Mouse (Mus musculus) megakaryocyte-erythroid progenitor cell, adult 5-6 weeks (primary cell): ENCODE measurements around the gene Ubtd1. TPM values are rescaled to one million over a fixed set of nuclear protein-coding genes. Genes with fewer than 3 reads are reported as not detected.

Experiments used
- ATAC-seq: replicated peaks from 2 replicates; pipeline ENCODE4 v1.8.0; 2016; ENCODE audit warnings: mild to moderate bottlenecking, inconsistent platforms; ENCODE audit not compliant: severe bottlenecking, poor library complexity, low FRiP score, low TSS enrichment
- total RNA-seq, 2 experiments: library from RNA; stranded (forward) in 1 of 2; stranded (reverse) in 1 of 2; fragments of 200-1000, 215-1000 nt in 1 of 2; fragments of >200 nt in 1 of 2; fragmentation: Nextera tagmentation in 1 of 2; gene quantifications; 2 replicates each; pipeline ENCODE4 v1.2.3; 2014 to 2017

Ubtd1 gene
- total RNA-seq, 2 experiments from 2014 or later: 4.8 TPM; not detected in 1

GRCm38 (mm10) chr19:42016840-42017239, 35.3 kb downstream of the Ubtd1 start:
- ATAC-seq: no peak

GRCm38 (mm10) chr19:42017399-42018247, 36.1 kb downstream of the Ubtd1 start:
- no peak for ATAC-seq

GRCm38 (mm10) chr19:42019011-42019522, 37.5 kb downstream of the Ubtd1 start:
- ATAC-seq: no peak

GRCm38 (mm10) chr19:42021681-42022541, 40.3 kb downstream of the Ubtd1 start:
- no peak for ATAC-seq

- ATAC-seq: no peak
Measured at GRCm38 (mm10) chr19:42022542-42022848, 40.9 kb downstream of the Ubtd1 start.

GRCm38 (mm10) chr19:42026158-42026557, 44.6 kb downstream of the Ubtd1 start:
- ATAC-seq: peak; percentile 95

- ATAC-seq: no peak
Measured at GRCm38 (mm10) chr19:42031112-42031511, 49.5 kb downstream of the Ubtd1 start.

GRCm38 (mm10) chr19:42033611-42034010, 52.0 kb downstream of the Ubtd1 start:
- ATAC-seq: no peak

GRCm38 (mm10) chr19:42034146-42034775, 52.7 kb downstream of the Ubtd1 start:
- no peak for ATAC-seq

- ATAC-seq: peak; percentile 21; the same call in 1 of the 2 replicates
Measured at GRCm38 (mm10) chr19:42034881-42035455, 53.4 kb downstream of the Ubtd1 start.

GRCm38 (mm10) chr19:42035456-42036248, 54.1 kb downstream of the Ubtd1 start, which contains the start of gene Ankrd2:
Gene Ankrd2 (plus strand): TSS chr19:42036000.
- ATAC-seq: peak; percentile 90

GRCm38 (mm10) chr19:42036357-42036756, 54.8 kb downstream of the Ubtd1 start:
- ATAC-seq: no peak

- no peak for ATAC-seq
Measured at GRCm38 (mm10) chr19:42037167-42037702, 55.7 kb downstream of the Ubtd1 start.

GRCm38 (mm10) chr19:42038310-42038709, 56.7 kb downstream of the Ubtd1 start:
- ATAC-seq: no peak

- ATAC-seq: no peak
Measured at GRCm38 (mm10) chr19:42043988-42044387, 62.4 kb downstream of the Ubtd1 start.

- peak; percentile 88 for ATAC-seq
Measured at GRCm38 (mm10) chr19:42045269-42046102, 63.9 kb downstream of the Ubtd1 start, which contains the start of gene Hoga1. Gene Hoga1 (plus strand): TSS chr19:42045610.

GRCm38 (mm10) chr19:42050251-42050650, 68.7 kb downstream of the Ubtd1 start:
- no peak for ATAC-seq
